ENCODE assay signal across 11 mouse cellular contexts in the genomic region with DNA sequence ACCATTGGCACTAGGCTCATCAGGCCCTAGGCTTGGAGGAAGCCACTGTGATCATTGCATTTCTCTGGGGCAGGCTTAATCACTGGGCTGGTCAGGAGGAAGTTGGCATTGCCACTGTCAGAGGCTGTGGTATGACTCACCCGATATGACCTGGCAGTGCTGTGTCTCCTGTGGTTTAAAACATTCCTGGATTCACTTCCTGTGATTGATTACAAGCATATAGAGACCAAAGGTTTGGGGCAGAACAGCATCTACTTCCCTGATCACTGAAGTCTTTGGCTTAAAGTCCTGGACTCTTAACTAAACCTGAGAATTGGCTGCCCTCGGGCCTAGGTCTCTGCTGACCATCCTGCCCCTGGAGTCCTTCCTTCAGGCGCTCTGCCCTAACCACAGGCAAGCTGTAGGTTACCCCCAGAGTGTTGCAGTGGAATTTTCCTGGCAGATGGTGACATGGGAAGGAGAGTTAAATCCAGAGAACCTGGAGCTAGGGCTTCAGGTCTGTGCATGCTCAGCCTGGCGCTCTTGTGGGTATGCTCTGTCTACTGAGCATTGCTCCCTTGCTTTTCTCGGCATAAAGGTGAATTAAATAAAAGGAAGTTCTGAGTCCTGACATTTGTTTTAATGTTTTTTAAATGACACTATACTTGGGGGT. TPM values are rescaled to one million over a fixed set of nuclear protein-coding genes. Genes with fewer than 3 reads are reported as not detected.
A peak's percentile ranks its signal among the peaks of the same experiment; 100 is the strongest.
DNase-seq lines count a peak whose midpoint lies in the region; ATAC-seq and TF ChIP-seq lines count a peak whose summit lies in the region.
"Had no signal": no experiment of that assay in that cellular context is flagged by ENCODE, and none has a peak within 500 bp of the region (broad histone marks: within the 10 kb centered on the region; RNA-seq: fewer than 3 reads in every experiment).

No protein-coding gene starts in this region.

- peak; percentile 33 for DNase-seq in gastrocnemius, adult 2 months
- DNase-seq in gastrocnemius, postnatal 10 days, result no peak
- no peak for DNase-seq in G1E (ENCODE audit: low spot score)
- DNase-seq in cerebellum, adult 18-20 months, result peak; percentile 72 to 81
- peak; percentile 53 for DNase-seq in lung, postnatal 36 days
- no peak for DNase-seq in hindbrain, postnatal 0 days (ENCODE audit: low spot score)
- DNase-seq in frontal cortex, postnatal 14 days (ENCODE audit: low spot score in 2 of 2), result no peak
- no peak for DNase-seq in kidney, adult 8-10 months
- DNase-seq: left cerebral cortex, postnatal 4 days had no signal

- H3K4me1 ChIP-seq in G1E (ENCODE audit: insufficient read depth, low read depth, low read length), result peaks cover 9% of the 10 kb centered on the region; the same call in 1 of the 2 replicates
- H3K4me1 ChIP-seq in hindbrain, postnatal 0 days (ENCODE audit: insufficient read depth, low read length), result no peaks in the 10 kb centered on the region

- TF ChIP-seq CTCF in gastrocnemius, adult 2 months (IDR thresholded peaks at IDR 0.05), result no peak
- TF ChIP-seq CTCF in G1E (IDR thresholded peaks at IDR 0.05; ENCODE audit: low read depth, low read length), result no peak
- TF ChIP-seq CTCF in hindbrain, postnatal 0 days (IDR thresholded peaks at IDR 0.05; ENCODE audit: low read depth), result no peak

- H3K4me2 ChIP-seq in hindbrain, postnatal 0 days (ENCODE audit: low read depth, low read length), result no peak overlapping the region
- H3K4me2 ChIP-seq: midbrain, embryonic 12.5 days had no signal

- WGBS in hindbrain, postnatal 0 days, result 82% methylated on average over 5 of the region's 5 CpGs

- intact Hi-C loops in gastrocnemius, adult 2 months (cut with DNase I), result no loop called here

- ATAC-seq in G1E (ENCODE audit: extremely low read depth, insufficient number of reproducible peaks, low FRiP score, poor library complexity, severe bottlenecking), result peak; percentile 57; the same call in 1 of the 2 replicates
- no peak for ATAC-seq in hindbrain, postnatal 0 days
- ATAC-seq: forebrain, embryonic 16.5 days had no signal

- H3K27me3 ChIP-seq in G1E (ENCODE audit: insufficient read depth, low read length), result no peaks in the 10 kb centered on the region
- H3K27me3 ChIP-seq in hindbrain, postnatal 0 days (ENCODE audit: insufficient read depth, low read length), result no peaks in the 10 kb centered on the region
- H3K27me3 ChIP-seq: midbrain, embryonic 12.5 days had no signal

- H3K36me3 ChIP-seq in G1E (replicated peaks), result peaks cover 73% of the 10 kb centered on the region
- peaks cover 12% of the 10 kb centered on the region; the same call in 1 of the 2 replicates for H3K36me3 ChIP-seq in hindbrain, postnatal 0 days (ENCODE audit: insufficient read depth, low read length)

- peak overlapping the region; percentile 92 for H3K27ac ChIP-seq in gastrocnemius, adult 2 months
- H3K27ac ChIP-seq in hindbrain, postnatal 0 days, result no peak overlapping the region
- H3K27ac ChIP-seq: midbrain, embryonic 12.5 days had no signal

- H3K9ac ChIP-seq in hindbrain, postnatal 0 days (replicated peaks; ENCODE audit: low read length), result no peak overlapping the region
- H3K9ac ChIP-seq: midbrain, embryonic 12.5 days had no signal

- peaks cover 3% of the 10 kb centered on the region; the same call in 1 of the 2 replicates for H3K9me3 ChIP-seq in G1E (replicated peaks)
- no peaks in the 10 kb centered on the region for H3K9me3 ChIP-seq in hindbrain, postnatal 0 days (ENCODE audit: low read length)
- H3K9me3 ChIP-seq: midbrain, embryonic 12.5 days had no signal

- H3K4me3 ChIP-seq in gastrocnemius, adult 2 months, result no peak overlapping the region
- no peak overlapping the region for H3K4me3 ChIP-seq in G1E (ENCODE audit: low read depth, low read length)
- no peak overlapping the region for H3K4me3 ChIP-seq in hindbrain, postnatal 0 days (ENCODE audit: low read length)
- H3K4me3 ChIP-seq: midbrain, embryonic 12.5 days had no signal

RNA-seq across cellular contexts. Expression of a gene that starts 32.6 kb away (rescaled TPM):
- total RNA-seq in gastrocnemius, adult 2 months (2021), result 100 to 1,000 TPM in 1 of 2 experiments, 10 to 100 TPM in 1; 80.9 to 111 TPM
- total RNA-seq in gastrocnemius, postnatal 10 days (2021), result 10 to 100 TPM; 64.1 to 68.9 TPM
- 91.4 and 92.2 TPM in 2 replicates for total RNA-seq in G1E (2014; fragmentation: Nextera tagmentation)
- 48.9 and 58.1 TPM in 2 replicates for total RNA-seq in G1E (2017)
- 17.7 and 22.0 TPM in 2 replicates for polyA plus RNA-seq in G1E (2012)
- 50.3 and 51.8 TPM in 2 replicates for total RNA-seq in hindbrain, postnatal 0 days (2014; rRNA removed)
- 16.8 and 17.1 TPM in 2 replicates for polyA plus RNA-seq in hindbrain, postnatal 0 days (2015; fragmentation: Nextera tagmentation; extraction: Ambion mirVana)

Comparison
In these comparisons a context has a peak if more than half of its experiments do, and no peak if none do; other contexts are left out.
1. DNase-seq: peak in gastrocnemius, adult 2 months (single experiment), cerebellum, adult 18-20 months (2 of 2) and lung, postnatal 36 days (single experiment); none in gastrocnemius, postnatal 10 days (single experiment), G1E (single experiment), hindbrain, postnatal 0 days (single experiment), frontal cortex, postnatal 14 days (0 of 2) and kidney, adult 8-10 months (0 of 2).